Mouse (Mus musculus): Measurements from ENCODE around the gene Smarcd3.

Gene Smarcd3

DNA sequence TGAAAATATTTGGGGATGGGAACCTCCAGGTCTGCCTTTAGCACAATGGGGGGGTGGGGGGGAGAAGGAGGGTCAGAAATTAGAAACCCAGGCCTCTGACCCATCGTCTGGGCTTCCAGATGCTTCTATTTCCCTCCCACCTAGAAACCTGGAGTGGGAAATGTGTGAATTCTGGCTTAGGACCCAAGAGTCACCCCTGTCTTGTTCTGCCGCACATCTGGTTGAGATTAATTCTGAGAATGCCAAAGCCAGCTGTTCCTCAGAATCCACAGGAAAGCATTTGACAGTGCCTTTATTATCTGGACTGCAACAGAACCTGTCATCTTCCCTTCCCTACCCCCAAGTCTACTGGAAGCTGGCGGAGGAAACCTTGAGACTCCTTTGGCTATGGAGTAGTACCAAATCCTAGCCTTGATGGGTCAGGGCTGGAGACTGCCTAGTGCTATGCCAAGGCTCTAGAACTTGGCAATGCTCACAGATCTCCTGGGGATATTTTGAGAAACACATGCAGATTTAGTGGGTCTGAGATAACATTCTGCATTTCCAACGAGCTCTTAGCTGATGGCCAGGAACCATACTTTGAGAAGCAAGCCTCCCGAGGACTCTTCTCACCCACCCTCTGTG is 70.5 kb downstream of the Smarcd3 start:
- peak; percentile 45 for DNase-seq (ENCODE audit: low spot score)

DNA sequence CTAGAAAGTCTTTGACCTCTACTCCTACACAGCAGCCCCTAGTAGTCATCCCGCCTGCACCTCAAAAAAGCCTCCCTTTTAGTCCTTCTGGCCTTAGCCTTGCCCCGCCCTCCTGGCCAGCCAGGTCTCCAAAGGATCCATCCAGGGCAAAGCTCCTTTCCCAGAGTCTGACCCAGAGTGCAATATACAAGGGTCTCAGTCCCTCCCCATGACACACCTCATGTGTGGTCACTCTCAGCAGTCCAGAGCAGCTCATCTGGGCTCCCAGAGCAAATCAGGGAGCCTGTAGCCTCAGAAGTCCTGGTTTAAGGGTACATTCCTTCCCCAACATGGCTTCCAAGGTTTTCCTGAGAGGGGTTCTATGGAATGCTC is 72.9 kb downstream of the Smarcd3 start:
- DNase-seq (ENCODE audit: low spot score) = peak; percentile 8

DNA sequence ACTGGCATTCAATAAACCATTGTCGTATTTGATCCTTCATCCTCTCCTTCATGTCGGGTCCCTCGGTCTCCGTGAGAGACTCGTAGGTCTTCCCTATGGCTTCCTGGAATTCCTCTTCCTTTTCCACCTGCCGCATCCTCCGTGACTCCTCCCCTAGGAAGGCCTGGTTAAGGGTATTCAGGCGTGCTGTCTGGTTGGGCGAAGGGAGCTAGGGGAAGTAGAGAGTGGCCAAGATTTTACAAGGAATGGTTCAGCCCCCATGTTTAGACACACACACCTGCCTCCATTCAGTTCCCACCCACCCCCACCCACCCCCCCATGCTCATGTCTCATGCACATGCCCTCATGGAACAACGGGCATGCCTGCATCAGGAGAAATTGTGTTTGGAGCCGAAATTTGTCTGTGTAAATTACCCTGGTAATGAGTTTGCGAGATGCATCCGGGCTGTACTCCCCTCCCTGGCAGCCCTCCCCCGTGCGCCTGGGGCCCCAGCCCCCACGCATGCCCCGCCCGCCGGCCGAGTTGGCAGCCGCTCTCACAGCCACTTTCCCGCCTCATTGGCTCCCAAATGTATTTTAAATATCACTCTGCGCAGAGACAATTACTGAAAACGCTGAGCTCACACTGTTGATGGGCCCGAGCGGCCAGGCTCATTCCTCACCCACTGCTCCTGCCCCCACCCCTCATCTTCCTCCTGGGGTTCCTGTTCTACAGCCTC is 73.5 kb downstream of the Smarcd3 start:
- DNase-seq (ENCODE audit: low spot score) = peak; percentile 37

DNA sequence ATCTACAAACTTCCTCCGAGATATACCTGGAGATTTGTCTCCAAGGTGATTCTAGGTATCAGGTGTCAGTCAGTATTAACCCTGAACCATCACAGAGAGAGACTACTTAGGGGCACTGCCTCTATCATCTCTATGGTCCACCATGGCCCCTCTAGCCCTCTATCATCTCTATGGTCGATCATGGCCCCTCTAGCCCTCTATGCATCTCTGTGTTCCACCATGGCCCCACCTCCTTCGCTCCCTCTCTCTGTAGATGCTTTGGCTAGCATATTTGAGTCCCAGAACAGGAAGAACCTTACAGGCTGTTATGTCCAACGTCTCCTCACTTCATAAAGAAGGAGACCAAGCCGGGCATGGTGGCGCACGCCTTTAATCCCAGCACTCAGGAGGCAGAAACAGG is 81.6 kb downstream of the Smarcd3 start:
- peak; percentile 12 for DNase-seq (ENCODE audit: low spot score)

DNA sequence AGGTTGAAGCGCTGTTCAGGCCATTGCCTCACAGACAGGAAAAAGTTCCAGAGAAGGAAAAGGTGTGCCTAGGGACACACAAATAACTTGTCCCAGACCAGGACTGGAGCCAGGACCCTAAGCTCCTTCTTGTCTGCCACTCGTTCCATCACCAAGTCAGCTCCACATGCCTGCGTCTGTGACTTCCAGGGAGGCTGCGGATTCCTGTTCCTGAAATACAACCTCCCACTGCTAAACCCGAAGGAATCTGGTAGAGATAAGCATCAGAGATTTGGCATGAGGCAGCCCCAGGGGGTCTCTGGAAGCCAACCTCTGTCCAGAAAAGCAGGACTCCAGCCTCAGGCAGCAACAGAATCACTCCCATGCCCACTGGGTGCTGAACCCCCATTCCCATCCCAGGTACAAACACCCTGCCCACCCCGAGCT is 83.1 kb downstream of the Smarcd3 start:
- no peak for DNase-seq (ENCODE audit: low spot score)
